Mouse (Mus musculus) lung, embryonic 14.5 days (tissue): ENCODE results near the gene Plekhh3. TPM values are rescaled to one million over a fixed set of nuclear protein-coding genes. Genes with fewer than 3 reads are reported as not detected.

Experiments used
- ATAC-seq: fragments of 200-750 bp; cut with Nextera tagmentation; 2 replicates; pipeline ENCODE4 v1.8.0; 2017; ENCODE audit warnings: mild to moderate bottlenecking, moderate TSS enrichment, moderate library complexity; ENCODE audit not compliant: insufficient read depth
- DNase-seq: peaks from one replicate; pipeline ENCODE4 v3.0.0-alpha.2; 2015
- H3K27ac ChIP-seq: fragments of 300-500 bp; sonication (generic); 2 replicates; pipeline ENCODE4 v1.5.1; 2014; ENCODE audit warnings: low read depth, mild to moderate bottlenecking, moderate library complexity
- H3K27me3 ChIP-seq: fragments of 300-500 bp; sonication (generic); 2 replicates; pipeline ENCODE4 v1.6.1; 2014; ENCODE audit warnings: low read length, control low read depth; ENCODE audit not compliant: insufficient read depth
- H3K36me3 ChIP-seq: fragments of 300-500 bp; sonication (generic); 2 replicates; pipeline ENCODE4 v1.6.1; 2014; ENCODE audit warnings: control low read depth; ENCODE audit not compliant: insufficient read depth
- H3K4me1 ChIP-seq: fragments of 300-500 bp; sonication (generic); 2 replicates; pipeline ENCODE4 v1.6.1; 2014; ENCODE audit warnings: antibody characterized with exemption, control low read depth; ENCODE audit not compliant: insufficient read depth
- H3K4me2 ChIP-seq: fragments of 300-500 bp; sonication (generic); 2 replicates; pipeline ENCODE4 v1.6.1; 2014; ENCODE audit warnings: mild to moderate bottlenecking
- H3K4me3 ChIP-seq: fragments of 300-500 bp; sonication (generic); 2 replicates; pipeline ENCODE4 v1.5.1; 2014; ENCODE audit warnings: low read depth, low read length
- H3K9ac ChIP-seq: fragments of 300-500 bp; sonication (generic); 2 replicates; pipeline ENCODE4 v1.6.1; 2014
- H3K9me3 ChIP-seq: fragments of 300-500 bp; sonication (generic); 2 replicates; pipeline ENCODE4 v1.6.1; 2016; ENCODE audit warnings: low read depth, low read length, control low read depth
- CTCF ChIP-seq: IDR thresholded peaks from 2 replicates; pipeline ENCODE4 v1.5.1; 2016; ENCODE audit warnings: antibody characterized with exemption, low read depth
- WGBS: fragments of 180-500 bp; shearing (Covaris S2); extraction: QIAGEN DNeasy Blood & Tissue Kit; methylation state at CpG from one replicate; pipeline ENCODE4 v1.1.7; 2014; 5-methylcytosine and 5-hydroxymethylcytosine counted together
- polyA plus RNA-seq: library from polyadenylated mRNA; unstranded; fragments of >200 nt; fragmentation: Nextera tagmentation; extraction: Ambion mirVana; gene quantifications from 2 replicates; pipeline ENCODE4 v1.2.1, GENCODE M21; 2014

Gene Plekhh3
- polyA plus RNA-seq, 1 experiment from 2014 or later: 15.9 TPM

DNA sequence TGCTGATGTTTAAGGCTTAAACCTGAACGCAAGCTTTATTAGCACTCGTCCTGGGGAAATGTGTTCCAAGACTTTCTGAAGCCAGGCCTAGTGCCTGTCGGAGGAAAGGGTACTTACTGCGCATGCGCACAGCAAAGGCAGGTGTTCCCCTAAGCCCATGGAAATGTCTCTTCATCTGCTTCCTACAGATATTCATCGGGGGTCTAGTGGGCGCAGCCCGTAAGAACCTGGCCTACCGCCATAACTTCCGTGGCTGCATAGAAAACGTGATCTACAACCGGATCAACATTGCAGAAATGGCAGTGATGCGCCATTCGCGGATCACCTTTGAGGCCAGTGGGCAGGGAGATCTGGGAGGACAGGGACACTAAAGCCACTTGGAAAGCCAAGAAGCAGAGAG lies 8.2 kb upstream of the Plekhh3 start:
- no peaks in the 10 kb centered on the region for H3K9me3 ChIP-seq
- 79% methylated on average over 15 of the region's 15 CpGs for WGBS
- no peak overlapping the region for H3K9ac ChIP-seq
- H3K4me3 ChIP-seq: no peak overlapping the region
- no peak for ATAC-seq
- H3K4me1 ChIP-seq: peaks cover 5% of the 10 kb centered on the region; the same call in 1 of the 2 replicates
- peaks cover 46% of the 10 kb centered on the region for H3K27me3 ChIP-seq
- no peak for TF ChIP-seq CTCF
- H3K36me3 ChIP-seq: no peaks in the 10 kb centered on the region
- no peak overlapping the region for H3K27ac ChIP-seq
- H3K4me2 ChIP-seq: no peak overlapping the region
- DNase-seq: no peak

DNA sequence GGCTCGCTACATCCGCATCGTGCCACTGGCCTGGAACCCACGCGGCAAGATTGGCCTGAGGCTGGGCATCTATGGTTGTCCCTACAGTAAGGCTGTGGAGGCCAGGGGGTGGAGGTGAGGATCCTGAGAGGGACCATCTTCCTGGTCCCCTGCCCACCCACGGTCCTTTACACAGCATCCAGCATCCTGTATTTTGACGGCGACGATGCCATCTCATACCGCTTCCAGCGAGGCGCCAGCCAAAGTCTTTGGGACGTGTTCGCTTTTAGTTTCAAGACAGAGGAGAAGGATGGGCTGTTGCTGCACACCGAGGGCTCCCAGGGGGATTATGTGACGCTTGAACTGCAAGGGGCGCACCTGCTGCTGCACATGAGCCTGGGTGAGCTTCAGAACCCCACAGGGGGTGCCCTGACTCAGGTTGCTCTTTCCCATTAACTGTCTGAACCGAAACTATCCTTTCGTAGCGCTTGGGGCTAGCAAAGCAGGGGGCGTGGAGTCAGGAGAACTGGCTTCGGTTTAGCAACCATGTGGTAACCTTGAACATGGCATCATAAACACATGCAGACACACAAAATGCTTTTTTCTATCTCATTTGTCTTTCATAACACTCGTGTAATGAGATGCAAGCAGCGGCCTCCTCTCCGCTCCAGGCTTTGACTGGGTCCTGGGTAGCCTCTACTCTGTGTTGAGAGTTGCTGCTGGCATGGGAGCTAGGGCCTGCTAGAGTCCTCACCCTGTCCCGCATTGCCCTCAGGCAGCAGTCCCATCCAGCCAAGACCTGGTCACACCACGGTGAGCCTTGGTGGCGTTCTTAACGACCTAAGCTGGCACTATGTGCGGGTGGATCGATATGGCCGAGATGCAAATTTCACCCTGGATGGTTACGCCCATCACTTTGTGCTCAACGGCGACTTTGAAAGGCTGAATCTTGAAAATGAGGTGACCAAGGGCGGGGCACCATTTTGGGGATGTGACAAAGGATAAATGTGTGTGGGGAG lies 7.2 kb upstream of the Plekhh3 start:
- no peak overlapping the region for H3K4me2 ChIP-seq
- DNase-seq (no peak), ATAC-seq (no peak)
- no peaks in the 10 kb centered on the region for H3K9me3 ChIP-seq
- no peak for TF ChIP-seq CTCF
- peaks cover 13% of the 10 kb centered on the region; the same call in 1 of the 2 replicates for H3K4me1 ChIP-seq
- H3K27me3 ChIP-seq: peaks cover 51% of the 10 kb centered on the region
- H3K9ac ChIP-seq: no peak overlapping the region; the same call in 1 of the 2 replicates
- H3K27ac ChIP-seq: no peak overlapping the region
- H3K4me3 ChIP-seq: no peak overlapping the region
- no peaks in the 10 kb centered on the region for H3K36me3 ChIP-seq
- WGBS: 61% methylated on average over 36 of the region's 36 CpGs

DNA sequence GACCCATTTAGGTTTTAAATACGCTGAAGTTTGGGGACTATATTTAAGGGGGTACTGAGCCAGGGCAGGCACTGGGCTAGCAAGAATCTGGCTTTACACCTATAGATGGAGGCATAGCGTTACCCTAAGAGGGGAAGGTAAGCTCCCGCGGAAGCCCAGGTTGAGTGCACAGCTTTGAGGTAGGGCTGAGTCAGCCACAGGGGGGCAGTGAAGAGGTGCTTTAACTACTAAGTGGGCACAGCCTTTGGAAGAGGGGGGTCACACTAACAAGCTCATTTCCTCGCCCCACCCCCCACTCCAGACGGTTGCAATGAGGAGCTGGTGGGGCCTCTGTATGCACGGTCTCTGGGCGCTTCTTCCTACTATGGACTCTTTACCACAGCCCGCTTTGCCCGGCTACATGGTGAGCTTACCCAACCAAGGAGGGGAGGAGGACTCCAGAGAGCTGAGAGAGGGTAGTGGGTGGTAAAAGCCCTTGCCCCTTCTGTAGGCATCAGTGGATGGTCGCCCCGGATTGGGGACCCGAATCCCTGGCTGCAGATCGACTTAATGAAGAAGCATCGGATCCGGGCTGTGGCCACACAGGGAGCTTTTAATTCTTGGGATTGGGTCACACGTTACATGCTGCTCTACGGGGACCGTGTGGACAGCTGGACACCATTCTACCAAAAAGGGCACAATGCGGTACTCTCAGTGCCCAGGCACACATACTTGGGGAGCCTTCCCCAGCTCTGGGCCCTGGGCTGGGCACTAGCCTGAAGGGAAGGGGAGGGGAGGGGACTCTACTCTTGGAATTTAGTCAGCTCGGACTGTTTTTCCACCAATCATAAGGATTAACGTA lies 6.0 kb upstream of the Plekhh3 start:
- Histone ChIP-seq H3K4me2 (peak overlapping the region; percentile 38), H3K27me3 (peaks cover 51% of the 10 kb centered on the region), H3K4me1 (peaks cover 20% of the 10 kb centered on the region), H3K9ac (no peak overlapping the region), H3K27ac (no peak overlapping the region), H3K4me3 (0 out of 2 replicates have a peak overlapping the region, but pooled peaks have one; percentile 9), H3K36me3 (no peaks in the 10 kb centered on the region), H3K9me3 (no peaks in the 10 kb centered on the region)
- peak; percentile 71 for TF ChIP-seq CTCF
- no peak for ATAC-seq
- WGBS: 34% methylated on average over 22 of the region's 22 CpGs
- DNase-seq: peak; percentile 83

DNA sequence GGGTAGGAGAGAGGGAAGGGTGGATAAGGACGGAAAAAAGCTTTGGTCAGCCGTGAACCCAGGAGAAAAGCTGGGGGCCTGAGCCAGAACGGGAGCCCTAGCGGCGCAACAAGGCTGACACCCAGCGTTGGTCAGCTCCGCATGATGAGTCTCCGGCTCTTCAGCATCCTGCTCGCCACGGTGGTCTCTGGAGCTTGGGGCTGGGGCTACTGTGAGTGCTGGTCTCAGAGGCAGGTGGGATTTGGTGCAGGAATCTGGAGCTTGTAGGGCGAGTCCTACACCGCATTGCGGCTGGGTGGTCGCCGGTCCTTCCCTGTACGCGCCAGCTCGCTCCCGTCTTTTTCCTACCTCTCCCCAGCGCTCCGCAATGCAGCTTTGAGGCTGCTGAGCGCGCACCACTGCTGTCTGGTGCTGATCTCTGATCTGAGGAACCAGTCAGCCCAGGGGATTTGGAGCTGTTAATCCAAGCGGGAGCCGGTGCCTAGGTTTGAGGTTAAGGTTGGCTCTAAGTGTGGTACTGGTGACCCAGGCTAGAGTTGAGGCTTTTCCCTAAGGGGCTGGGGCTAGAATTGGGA lies 5.1 kb upstream of the Plekhh3 start:
- Histone ChIP-seq H3K4me2 (peak overlapping the region; percentile 59), H3K4me3 (peak overlapping the region; percentile 28), H3K27ac (no peak overlapping the region), H3K9ac (no peak overlapping the region; the same call in 1 of the 2 replicates), H3K4me1 (peaks cover 20% of the 10 kb centered on the region), H3K9me3 (no peaks in the 10 kb centered on the region), H3K36me3 (no peaks in the 10 kb centered on the region), H3K27me3 (peaks cover 51% of the 10 kb centered on the region)
- DNase-seq: peak; percentile 74
- TF ChIP-seq CTCF: peak; percentile 58
- no peak for ATAC-seq
- under 1% methylated on average over 25 of the region's 25 CpGs for WGBS

DNA sequence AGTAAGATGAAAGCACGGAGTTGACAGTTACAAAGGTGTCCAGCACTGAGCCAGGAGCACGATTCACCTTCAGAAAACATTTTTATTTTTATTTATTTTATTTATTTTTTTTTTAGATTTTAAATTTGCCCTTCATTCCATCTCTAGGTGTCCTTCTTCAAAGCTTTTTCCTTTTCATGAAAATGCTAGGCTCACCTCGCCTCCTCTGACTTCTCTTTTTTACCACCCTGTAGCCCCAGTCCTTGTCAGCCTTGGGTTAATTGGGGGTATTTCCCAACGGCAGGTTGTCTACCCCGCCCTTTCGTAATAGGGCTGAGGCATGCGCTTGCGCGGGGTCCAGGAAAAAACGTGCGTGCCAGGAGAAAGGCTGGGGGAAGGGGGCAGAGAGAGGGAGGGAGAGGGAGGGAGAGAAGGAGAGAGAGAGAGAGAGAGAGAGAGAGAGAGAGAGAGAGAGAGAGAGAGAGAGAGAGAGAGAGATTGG lies 4.5 kb upstream of the Plekhh3 start:
- Histone ChIP-seq H3K36me3 (no peaks in the 10 kb centered on the region), H3K4me2 (peak overlapping the region; percentile 59), H3K4me1 (peaks cover 20% of the 10 kb centered on the region), H3K4me3 (peak overlapping the region; percentile 28), H3K9ac (no peak overlapping the region; the same call in 1 of the 2 replicates), H3K9me3 (no peaks in the 10 kb centered on the region), H3K27me3 (peaks cover 51% of the 10 kb centered on the region), H3K27ac (no peak overlapping the region)
- ATAC-seq (no peak), DNase-seq (no peak)
- TF ChIP-seq CTCF: no peak
- 12% methylated on average over 11 of the region's 11 CpGs for WGBS

DNA sequence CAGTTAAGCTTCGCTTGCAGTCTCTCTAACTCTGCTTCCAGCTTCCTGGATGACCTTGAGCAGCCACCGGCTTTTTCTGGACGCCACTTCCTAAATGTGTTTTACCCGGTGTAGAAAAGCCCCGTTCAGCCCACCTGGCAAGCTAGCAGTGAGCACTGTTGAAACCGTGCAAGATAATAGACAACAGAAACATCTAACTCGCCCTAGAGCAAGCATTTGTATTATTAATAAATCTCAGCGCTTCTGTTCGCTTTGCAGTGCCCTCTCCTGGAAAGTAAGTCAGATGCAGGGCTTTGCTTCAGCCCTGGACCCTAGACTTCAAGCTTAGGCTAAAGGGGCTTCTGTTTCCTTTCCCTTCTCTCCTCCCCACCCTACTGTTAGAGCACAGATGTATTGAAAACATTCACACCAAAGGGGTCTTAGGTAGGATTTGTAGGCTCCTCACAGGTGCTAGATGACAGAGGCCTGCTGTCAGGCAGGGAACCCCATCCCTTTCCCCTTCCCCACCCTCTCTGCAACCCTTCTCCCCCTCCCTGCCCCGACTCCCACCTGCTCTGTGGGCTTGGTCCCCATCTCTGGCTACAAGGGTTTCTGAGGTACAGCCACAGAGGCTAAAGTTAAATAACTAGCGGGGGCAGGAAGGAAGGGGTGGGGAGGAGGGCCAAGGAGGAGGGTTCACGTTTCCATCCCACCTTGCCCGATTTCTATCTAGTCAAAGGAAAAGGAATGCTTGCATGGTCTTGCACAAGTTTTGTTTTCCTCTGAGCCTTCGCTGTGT lies 3.9 kb upstream of the Plekhh3 start, which contains the start of gene Ccr10:
TSS of gene Ccr10 (minus strand) at position 593 of the 778 bp plus-strand sequence.
- H3K27me3 ChIP-seq: peaks cover 51% of the 10 kb centered on the region
- peak within 1 kb of the TSS; percentile 34 for H3K4me3 ChIP-seq
- WGBS: 22% methylated on average over 14 of the region's 14 CpGs
- peak within 1 kb of the TSS; percentile 39 for H3K9ac ChIP-seq
- H3K9me3 ChIP-seq: no peaks in the 10 kb centered on the region
- TF ChIP-seq CTCF: peak; percentile 59
- no peaks in the 10 kb centered on the region for H3K36me3 ChIP-seq
- no peak within 1 kb of the TSS for H3K27ac ChIP-seq
- peak; percentile 73 for DNase-seq
- H3K4me2 ChIP-seq: peak within 1 kb of the TSS; percentile 71
- ATAC-seq: no peak
- peaks cover 20% of the 10 kb centered on the region for H3K4me1 ChIP-seq
